Mouse (Mus musculus): ENCODE data around the gene Sergef.

Sergef gene

DNA sequence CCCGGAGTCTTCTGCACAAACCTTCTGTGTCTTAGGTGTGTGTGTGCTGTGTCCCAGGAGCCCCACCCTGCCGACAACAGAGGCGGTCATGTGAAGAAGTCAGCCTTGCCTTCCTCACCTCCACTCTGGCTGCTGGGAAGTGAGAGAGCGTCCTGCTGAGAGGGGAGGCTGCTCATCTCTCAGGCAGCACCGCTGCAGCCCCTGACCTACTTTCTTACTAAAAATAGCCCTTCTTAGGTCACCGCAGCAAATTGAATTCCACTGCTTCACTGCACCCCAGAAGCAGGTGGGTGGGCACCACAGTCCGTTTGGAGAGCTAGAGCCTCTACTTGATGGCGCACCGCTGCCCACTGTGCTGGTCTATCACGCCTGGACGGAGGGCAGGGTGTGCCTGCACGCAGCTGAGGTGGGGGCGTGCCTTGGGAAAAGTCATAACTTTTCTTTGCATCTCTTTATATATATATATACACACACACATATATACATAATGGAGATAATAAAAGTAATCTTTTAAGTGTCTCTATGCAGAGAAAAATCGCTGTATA, 147.4 kb downstream of the Sergef start:
- no peak for DNase-seq

DNA sequence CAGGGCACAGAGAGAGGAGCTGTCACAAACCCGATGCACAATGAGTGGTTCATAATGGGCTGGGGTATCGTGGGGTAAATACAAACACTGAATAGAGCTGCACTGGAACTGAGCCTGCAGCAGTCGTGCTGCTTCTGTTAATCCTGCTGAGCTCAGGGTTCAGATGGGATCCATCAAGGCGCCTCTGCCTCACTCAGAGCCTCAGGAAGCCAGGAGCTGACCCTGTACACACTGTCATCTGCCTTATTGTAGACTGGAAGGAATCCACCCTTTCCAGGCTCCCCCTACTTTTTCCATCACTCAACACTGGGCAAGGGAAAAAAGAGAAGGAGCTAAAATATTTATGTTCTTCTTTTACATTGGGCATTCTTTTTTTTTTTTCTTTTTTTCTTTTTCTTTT, 152.3 kb downstream of the Sergef start:
- DNase-seq: no peak

DNA sequence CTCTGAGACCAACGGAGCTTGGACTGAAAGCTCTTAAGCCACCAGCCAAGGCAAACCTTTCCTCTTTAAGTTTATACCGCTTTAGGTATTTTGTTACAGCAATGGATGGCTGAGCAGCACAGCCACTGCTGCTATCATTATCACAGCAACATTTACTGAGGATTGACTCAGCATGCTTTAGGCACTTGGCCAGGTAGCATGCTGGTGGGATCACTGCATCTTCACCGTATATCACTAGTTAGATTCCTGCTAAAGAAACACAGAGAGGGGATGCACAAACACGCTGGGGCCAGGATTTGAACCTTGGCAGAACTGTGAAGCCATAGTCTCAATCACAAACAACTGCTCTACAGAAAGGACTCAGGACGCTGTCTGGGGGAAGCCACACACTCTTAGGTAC, 152.8 kb downstream of the Sergef start:
- no peak for DNase-seq

DNA sequence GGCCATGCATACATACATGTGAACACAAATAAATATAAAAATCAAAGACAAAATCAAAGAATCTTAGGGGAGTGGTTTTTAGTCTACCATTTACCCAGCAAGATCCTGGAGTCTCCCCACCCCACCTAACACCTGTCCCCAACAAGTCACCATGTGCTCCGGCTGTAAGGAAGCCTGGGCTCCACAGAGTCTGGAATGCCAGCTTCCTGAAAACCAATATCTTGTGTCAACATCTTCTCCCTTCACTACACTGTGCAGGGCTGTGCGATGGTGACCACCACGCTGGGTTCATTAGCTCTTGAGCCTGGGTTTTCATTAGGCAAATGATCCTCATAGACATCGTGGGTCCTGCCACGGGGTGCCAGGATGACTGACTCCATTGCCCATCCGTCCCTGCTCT, 155.4 kb downstream of the Sergef start:
- DNase-seq: no peak

DNA sequence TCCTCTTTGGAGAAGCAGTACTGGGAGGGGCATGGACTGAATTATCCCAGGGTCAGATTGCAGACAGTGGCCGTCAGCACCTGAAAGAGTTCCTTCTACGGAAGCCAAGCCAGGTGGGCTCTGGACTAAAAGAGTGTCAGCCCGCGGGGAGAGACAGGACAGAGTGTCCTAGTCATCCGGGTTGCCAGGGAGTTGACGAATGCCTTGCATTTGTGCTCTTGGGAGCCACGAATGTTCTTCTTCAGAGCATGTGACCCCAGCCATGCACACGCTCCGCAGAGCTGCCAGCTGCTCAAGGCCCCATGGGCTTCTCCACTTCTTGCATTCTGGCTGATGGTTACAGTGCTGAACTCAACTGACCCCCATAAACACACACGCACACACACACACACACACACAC, 156.6 kb downstream of the Sergef start:
- DNase-seq: no peak

DNA sequence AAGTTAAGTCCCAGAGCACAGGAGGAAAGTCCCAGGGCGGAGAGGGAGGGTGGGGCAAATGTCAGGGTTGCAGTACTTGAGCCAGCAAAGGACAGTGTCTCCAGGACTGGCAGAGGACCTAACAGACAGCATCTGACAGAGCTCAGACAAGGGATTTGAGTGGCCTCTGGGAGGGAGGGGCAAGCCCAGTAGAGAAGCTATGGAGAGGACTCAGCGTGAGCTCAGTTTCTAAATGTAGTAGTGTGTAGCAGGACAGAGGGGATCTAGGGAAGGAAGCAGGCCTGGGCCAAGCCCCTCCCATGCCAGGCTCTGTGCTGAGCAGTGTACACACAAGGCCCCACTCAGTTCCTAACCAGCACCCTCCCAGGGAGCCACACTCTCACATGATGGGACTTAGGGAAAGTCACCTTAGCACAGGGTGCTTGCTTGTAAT, 157.5 kb downstream of the Sergef start:
- DNase-seq: peak in 1 of 2 experiments; percentile 5

DNA sequence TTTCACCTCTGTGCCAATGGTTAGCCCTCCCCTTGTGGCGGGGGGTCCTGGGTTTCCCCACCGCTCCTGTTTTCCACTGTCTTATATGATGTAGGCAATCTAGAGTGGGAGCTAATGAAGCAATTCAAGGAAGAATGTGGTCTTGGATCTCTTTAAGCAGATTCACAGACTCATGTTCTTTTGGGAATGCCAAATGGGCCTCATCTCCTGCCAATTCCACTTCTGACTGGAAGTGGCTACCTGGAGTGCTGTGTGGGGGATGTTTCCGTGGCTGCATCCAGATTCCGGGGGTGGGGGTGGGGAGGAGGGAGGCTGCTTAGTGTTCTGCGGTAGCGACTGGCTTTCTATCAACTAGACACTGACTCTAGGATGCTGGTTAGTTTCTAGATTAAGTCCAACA, 159.8 kb downstream of the Sergef start:
- no peak for DNase-seq

DNA sequence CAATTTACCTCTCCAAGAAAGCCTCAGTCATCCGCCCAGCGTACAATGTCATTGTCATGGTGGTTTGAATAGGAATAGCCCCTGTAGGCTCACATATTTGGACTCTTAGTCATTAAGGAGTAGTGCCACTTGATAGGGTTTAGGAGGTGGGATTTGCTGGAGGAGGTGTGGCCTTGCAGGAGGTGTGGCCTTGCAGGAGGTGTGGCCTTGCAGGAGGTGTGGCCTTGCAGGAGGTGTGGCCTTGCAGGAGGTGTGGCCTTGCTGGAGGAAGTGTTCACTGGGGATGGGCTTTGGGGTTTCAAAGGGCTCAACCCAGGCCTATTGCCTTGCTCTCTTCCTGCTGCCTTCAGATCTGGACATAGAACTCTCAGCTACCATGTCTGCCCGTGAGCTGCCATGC, 162.2 kb downstream of the Sergef start:
- DNase-seq: no peak

DNA sequence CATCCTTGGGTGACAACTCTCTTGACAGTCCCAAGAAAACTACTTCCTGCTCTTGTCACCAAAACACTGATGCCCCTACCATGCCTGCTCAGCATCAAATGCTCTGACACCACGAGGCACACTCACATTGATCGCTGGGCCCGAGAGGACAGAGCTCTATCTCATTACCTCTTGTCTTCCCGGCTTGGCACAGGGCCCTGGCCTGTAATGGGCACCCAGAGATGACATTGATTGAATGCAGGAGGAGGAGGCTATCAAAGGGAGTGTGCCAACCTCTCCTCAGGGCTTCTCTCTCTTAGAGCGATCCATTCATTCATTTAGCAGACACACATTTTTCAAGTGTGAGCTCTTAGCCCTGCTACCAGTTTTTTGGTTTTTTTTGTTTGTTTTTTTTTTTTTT, 164.1 kb downstream of the Sergef start:
- no peak for DNase-seq

DNA sequence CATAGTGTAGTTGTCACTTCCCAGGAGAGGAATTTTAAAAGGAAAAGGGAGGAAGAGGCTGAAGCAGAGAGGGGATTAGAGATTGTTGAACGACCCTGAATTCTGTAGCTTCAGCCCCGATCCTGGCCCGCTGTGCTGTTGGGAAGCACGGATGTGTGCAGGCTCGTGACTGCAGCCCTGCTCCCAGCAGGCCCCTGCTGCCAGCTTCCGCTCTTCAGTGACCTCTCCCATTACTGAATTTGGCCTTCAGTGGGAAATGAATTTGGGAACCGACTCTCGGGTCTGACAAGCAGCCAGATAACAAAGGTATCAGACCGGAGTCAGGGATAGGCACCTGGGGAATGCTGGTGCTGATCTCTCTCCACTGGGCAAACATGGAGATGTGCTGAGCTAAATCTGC, 166.5 kb downstream of the Sergef start:
- no peak for DNase-seq

DNA sequence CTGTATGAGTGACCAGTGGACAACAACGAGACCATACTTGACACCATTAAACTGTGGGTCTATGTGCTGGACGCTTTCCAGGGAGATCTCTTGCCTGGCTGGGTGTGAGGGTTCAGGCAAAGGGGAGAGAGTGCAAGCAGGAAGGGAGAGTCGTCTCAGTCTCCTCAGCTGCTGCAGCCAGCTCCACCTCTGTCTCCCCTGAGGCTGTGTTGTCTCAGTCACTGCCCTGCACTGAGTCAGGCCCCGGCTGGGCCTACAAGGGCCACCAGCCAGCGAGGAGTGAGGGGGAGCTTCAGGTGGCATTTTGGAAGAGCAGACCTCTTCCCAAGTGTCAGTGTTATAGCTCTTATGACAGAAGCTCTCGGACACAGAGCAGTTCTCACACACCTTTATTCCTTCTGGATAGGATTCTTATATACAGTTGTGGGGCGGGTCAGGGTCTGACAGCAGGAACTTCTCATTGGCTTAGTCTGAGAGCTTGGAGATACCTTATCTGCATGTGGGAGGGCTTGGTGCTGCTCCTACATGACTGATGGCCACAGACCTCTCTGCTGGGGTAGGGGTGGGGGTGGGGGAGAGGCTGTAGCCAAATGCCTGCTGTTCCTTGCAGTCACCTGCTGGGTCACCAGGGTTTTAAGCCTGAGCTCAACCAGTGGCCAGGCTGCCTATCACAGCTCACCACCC, 168.4 kb downstream of the Sergef start:
- DNase-seq: no peak

DNA sequence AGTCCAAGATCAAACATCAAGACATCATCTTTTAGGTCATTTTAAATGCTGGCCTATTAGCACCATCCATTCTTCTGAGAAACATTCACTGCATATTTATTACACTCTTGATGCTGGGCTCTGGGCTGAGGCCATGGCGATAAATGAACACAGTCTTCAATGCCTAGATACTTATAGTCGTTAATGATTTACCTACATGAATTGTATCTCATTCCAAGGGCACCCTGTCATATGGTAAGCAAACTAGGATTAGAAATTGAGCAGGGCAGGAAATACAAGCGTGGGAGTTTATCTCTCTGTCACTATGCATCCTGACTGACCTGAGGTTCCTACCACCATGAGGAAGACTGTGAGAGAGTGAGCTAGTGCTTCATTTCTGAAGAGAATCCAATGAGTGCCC, 170.1 kb downstream of the Sergef start:
- no peak for DNase-seq

DNA sequence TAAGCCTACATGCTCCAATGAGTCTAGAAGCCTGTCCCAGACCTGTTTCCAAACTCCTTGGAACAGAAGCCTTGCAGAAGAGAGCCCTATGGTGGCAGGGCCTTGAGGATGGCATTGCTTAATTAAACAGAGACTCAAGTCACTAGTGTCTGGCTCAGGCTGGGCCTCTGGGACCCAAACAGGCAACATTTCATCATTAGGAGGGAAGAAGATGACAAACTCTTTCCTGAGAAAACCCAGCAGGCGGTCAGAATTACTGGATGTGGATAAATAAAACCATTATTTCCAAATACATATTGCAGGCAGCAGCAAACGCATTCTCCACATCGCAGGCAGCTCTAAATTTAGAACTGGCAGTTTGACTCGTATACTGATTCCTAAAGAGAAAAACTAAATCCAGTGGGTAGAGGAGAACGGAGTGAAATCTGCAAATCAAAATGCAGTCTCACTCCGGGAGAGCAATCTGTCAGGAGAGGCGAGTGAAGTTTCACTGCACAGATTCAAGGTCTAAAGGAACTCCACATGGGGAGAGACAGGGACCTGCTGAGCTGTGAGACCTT, 173.1 kb downstream of the Sergef start:
- no peak for DNase-seq

DNA sequence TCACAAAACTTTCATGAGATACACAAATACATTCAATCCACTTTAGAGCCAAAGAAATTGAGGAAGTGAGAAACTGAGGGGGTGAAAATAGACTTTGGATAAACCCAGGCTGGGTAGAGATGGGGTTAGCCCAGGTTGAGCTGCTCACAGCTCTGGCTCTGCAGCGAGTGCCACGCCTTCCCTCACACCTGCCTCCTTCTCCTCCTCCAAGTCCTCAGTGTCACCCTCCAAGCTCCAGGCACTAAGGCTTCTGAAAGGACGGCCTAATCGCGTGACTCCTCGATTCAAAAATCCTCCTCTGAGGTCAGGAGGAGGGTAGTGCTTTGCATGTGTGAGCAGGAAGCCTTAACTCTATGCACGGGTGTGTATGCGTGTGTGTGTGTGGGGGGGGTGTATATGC, 176.5 kb downstream of the Sergef start:
- no peak for DNase-seq

DNA sequence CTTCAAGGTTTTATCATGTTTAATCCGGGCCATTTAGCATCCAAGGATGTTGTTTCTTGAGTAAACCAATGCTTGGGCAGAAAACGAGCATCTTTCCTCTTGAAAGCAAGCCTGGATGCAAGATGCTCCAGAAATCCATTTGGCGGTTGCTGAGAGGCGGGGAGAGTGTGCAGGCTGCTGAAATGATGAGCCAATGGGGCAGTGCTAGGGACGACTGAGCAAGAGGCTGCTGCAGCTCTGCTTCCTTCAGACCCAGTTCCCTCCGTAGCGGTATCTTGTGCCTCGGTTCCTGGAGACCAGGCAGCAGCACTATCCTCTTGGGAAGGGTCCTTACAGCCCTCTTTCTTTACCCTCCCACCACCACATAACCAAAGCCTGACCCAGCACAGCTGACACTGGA, 177.3 kb downstream of the Sergef start:
- DNase-seq: no peak

DNA sequence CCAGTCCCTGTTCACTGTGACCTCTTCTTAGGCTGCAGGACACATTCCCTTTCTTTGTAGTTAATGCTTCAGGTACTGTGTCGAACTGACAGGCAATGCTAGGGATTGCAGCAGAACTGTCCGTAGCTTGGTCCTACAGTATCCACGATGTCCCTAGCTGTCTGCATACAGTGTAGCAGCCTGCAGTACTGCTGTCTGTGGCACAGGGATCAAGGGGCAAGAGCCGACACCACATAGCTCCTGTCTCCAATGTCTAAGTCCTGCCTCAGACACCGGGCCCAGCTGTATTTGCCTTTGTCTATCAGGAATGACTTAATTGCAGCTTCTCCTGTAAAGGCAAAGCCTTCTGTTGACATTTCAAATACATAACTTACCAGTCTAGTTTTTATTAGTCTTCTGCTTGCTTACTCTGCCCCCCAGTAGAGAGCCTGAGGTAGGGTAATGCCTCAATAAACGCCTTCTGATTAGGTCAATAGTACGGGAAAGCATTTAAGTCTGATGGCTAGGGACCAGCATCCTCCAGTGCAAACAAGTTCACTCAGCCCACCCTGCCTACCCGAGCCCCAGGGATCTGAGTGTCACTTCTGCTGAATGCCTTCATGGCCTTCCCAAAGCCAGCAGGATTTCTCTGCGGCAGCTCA, 179.9 kb downstream of the Sergef start:
- DNase-seq: no peak

DNA sequence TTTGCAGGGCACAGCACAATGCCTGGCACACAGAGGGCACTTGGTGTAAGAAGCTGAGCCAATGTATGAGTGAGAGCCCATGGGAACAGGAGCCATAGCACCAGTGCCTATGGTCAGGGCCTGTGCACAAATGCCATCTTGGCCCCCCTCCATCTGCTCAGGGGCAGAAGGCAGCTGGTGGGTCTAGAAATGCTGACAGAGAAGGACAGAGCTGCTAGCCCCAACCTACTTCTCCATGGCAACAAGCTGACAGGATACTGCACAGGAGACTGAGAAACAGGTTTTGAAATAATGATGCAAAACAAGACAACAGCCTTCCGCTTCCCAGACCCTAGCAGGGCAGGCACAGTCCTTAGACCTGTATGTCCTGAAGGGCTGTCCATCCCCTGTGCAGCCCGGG, 180.4 kb downstream of the Sergef start:
- no peak for DNase-seq

DNA sequence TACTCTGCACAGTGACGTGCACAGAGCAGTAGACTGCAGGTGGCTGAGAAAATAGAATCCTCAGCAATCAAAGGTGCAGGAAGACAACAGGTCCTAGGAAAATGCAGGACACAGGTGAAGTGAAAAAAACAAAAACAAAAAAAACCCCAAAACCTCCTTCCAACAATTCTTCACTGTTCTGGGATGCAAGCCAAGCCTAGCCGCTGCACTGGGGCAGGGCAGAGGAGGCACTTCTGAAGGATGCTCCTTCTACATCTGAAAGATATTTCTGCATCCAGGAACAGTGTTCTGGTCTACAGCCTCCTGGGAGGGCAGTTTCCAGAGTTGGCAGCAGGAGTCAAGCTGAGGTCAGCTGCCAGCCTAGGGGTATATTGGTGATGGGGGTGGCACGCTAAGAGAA, 181.7 kb downstream of the Sergef start:
- no peak for DNase-seq

DNA sequence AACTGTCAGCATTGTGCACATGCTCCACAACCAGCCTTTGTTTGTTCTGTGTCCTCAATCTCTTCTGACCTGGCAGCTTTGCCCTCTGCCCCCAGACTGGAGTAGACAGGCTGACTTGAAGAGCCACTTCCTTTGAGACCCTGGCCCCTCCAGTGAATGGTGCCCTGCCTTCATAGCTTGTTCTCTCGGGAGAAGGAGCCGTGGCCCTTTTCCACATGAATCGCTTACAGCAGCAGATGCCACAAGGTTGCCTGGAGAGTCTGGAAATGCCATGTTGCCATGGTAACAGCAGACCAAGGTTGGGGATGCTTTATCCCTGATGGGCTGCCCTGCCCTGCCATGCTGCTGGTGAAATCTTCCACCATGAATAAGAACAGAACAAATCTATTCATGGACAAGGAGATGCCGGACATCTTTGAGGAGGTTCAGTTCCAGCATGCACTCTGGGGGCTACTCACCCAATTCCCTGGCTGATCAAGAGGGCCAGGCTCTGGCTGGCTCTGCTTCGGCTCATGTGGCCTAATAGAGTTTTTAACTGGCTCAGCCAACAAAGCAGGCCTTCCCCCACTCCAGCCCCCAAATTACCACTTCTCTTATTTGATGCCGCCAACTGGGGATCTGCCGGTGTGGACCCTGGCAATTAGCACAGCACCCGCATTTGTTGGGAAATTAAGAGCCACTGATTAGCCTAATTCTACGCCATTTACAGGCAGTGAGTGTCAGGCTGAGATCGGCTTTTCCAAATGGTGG, 185.5 kb downstream of the Sergef start:
- DNase-seq: no peak

DNA sequence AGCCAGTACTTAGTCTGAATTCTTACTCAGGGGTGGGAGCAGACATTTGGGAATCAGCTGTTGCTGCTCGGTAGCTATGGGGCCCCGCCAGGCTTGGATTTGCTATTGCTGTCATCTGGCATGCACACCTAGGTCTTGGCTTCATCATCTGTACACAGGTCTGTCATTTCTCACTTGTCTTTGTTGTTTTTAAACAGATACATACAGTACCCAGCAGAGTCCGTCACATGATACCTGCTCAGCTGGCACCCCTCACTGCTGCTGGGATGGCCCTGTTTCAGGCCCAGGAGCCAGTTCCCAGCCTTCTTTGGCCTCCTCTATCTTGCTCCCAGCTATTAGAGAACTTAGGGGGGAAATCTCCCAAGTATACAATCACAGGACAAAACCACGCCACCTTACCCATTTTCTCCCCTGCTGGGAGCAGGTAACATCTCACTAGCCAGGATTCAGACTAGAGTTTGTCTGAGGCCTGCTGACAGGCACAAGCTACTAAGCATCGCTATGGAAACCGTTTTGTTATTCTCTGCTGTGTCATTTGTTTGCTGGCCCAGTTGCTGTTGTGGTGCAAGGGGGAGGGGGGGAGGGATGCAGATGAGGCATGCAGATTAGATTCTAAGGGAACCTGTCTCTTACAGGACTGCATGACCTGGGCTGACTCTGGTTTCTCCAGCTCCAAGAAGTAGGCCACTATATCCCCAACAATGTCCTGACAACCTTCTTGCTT, 190.5 kb downstream of the Sergef start:
- no peak for DNase-seq

DNA sequence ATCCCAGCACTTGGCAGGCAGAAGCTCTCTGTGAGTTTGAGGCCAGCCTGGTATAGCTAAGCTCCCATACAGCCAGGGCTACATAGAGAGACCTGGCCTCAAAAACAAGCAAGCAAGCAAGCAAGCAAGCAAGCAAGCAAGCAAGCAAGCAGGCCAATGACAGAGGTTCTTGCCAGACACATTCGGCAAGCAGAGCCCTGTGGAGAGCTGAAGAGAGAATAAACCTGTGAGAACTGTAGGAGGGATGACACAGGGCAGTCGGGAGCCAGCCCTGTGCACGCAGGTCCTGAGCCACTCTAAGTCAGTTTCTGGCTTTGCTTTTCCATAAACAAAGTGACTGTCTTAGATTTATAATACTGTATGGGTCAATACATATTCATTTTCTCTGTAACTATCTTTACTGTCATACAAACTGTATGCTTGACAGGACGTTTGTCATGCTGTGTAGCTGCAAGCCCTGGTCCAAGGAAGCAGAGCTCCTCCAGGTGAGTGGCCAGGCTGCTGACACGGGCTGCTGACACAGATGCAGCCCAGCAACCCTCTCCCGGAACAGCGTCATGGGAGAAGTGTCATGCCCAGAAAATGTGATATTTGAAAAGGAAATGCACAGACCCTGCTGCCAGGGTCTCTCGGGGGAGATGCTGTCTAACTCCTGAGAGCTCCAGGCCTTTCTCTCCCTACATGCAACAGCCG, 192.0 kb downstream of the Sergef start:
- DNase-seq: no peak

DNA sequence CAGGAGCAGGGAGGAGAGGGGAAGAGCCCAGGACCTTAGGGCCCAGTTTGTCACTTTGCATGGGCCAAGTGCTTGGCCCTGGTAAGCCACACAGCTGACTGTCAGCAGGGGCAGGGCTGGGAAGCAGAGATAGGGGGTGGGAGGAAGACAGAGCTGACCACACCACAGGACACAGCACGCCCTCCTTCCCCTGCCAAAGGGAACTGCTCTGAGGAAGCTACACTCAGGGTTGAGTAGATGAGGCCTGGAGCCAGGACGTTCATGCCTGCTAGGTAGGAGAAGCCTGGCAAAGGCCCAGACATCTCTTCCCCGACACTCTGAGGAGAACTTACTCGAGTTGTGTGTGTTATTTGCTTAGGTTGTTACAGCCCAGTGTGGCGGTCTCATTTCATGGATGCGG, 193.7 kb downstream of the Sergef start:
- DNase-seq: no peak

All from kidney, adult 8-10 months (tissue).